Mouse (Mus musculus) heart, postnatal 14 days (tissue): ENCODE results near the gene C1s1. TPM values are rescaled to one million over a fixed set of nuclear protein-coding genes. Genes with fewer than 3 reads are reported as not detected.
"Not testable (repeated sequence)": the region's sequence is repeated elsewhere in the genome, so short reads cannot be mapped to it uniquely, and the experiment has no call there.

ENCODE experiments used
- DNase-seq, 2 experiments: peaks; one replicate each; pipeline ENCODE4 v3.0.0; 2021 to 2022
- intact Hi-C: fragments of 180-260 bp; cut with DNase I; formaldehyde crosslinking; loops from one replicate; pipeline ENCODE4 v1.15.1; 2025
- long read RNA-seq, 2 experiments: library from polyadenylated mRNA; stranded (forward); transcript quantifications; one replicate each; pipeline ENCODE4 v2.0.0; 2021
- total RNA-seq, 2 experiments: library from RNA; stranded (reverse); gene quantifications; 2 replicates each; pipeline ENCODE4 v1.2.3; 2021

C1s1 gene
- 10 to 100 TPM; 25.3 to 25.6 TPM for total RNA-seq
- long read RNA-seq, experiment 1, transcript C1s1-204 (12 exons, 2,906 nt) = major isoform, 15 of 26 reads
- long read RNA-seq, experiment 1, partial matches to known transcripts = 6 of 26 reads
- long read RNA-seq, experiment 1, other reads (novel, unspliced or antisense) = 5 of 26 reads
- long read RNA-seq, experiment 2, transcript C1s1-204 (12 exons, 2,906 nt) = major isoform, 19 of 27 reads
- long read RNA-seq, experiment 2, transcript C1s1-203 (12 exons, 2,946 nt) = minor isoform, 5 of 27 reads
- long read RNA-seq, experiment 2, partial matches to known transcripts = 0 of 27 reads
- long read RNA-seq, experiment 2, other reads (novel, unspliced or antisense) = 3 of 27 reads

DNA sequence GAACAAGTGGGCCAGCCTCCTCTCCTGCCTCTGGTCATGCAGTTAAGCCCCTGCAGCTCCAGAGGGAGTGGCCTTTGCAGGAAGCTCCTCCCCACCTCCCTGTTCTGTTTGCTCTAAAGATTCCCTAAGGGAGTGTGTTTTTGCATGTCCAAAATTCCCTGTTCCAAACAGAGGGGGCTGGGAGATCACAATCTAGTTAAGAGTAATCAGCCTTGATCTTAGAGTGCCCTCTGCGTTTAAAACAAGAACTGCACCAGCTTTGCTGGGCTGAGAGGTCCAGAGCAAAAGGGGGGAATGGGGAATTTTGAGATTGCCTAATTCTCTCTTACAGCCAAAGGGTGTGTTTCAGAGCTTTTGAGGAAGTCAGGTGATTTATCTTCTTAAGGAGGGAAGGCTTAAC is at the start of gene C1s1:
TSS of gene C1s1 (minus strand) at position 76 of the 400 bp plus-strand sequence.
- peak; percentile 47 to 68 for DNase-seq
- intact Hi-C loops = loop anchor here (5.0 kb wide), 1 partner anchor 50 kb away; the partner anchor contains the start of gene C1rl

DNA sequence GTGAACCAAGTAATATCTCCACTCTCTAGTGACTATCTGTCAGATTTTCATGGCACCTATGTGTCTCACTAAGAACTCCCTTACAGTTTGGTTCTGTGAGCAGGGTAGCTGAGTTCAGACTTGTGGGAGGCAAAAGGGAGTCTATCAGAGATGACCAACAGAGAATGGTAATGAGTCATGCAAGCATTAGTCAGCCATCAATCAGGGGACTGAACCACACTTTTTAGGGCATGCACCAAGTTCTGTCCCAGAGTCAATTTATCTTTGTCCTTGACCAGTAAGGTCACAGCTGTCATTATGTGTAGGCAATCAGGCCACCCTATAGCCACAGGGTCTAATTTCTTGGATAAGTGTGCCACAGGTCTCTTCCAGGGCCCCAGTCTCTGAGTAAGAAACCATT is 46.6 kb upstream of the C1s1 start:
- no peak for DNase-seq
- intact Hi-C loops = no loop called here

DNA sequence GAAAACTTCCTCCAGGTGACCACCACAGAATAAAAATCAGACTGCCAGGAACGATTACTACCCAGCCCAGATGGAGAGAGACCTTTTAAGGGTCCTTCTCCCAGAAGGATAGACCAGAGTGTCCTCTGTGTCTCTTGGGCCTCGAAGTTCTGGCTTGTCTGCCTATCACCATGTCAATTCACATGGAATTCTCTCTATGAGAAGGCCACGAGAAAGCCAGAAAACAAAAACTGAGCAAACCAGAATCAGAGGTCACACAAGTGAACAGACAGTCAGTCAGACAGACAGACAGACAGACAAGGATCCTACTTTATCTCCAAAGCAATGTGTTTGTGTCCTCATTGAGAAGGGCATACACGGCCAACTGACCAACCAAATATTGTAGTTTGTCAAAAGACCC is 44.1 kb upstream of the C1s1 start:
- intact Hi-C loops = no loop called here
- no peak for DNase-seq

DNA sequence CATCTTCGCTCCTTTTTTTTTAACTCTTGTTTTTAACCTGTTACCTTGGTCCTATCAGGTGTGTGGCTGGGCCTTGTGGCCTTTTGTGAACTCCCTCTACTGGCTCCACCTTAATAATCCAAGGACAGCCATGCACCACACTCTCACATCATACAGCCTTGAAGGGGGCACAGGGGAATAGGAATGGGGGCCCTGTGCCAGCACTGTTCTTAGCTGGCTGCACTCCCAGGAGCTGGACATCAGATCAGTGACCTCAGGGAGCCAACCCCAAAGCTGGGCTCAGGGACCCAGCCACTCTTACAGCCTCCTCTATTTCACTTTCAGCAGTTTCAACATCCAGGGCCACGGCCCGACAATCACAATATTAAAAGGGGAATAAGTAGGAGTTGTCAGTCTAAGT is 43.6 kb upstream of the C1s1 start:
- peak; percentile 26 to 54 for DNase-seq
- intact Hi-C loops = no loop called here

DNA sequence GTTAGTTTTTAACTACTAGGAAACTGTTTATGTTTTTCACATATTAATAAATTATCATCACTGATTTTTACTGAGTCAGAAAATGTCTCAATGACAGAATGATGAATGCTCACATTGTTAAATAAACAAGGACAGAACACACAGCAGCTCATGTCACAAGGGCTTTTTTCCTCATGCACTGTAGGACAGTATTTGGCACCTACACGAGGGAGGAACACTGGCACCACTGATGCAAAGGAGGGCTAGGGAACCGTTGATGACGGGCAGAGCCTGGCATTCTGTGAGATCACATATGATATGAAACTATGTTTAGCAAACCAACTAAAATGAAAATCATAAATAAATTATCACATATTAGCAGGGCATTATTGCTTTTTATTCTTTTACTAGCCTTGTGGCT is 42.8 kb upstream of the C1s1 start:
- no peak for DNase-seq
- intact Hi-C loops = no loop called here

DNA sequence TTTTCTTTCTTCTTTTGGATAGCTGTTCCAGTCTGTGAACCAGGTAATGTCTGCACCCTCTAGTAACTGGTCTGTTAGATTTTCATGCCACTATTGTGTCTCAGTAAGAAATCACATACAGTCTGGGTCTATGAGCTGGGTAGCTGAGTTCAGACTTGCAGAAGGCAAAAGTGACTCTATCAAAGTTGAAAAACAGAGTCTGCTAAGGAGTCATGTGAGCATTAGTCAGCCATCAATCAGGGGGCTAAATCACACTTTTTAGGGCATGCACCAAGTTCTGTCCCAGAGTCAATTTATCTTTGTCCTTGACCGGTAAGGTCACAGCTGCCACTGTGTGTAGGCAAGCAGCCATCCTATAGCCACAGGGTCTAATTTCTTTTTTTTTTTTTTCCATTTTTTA is 40.1 kb upstream of the C1s1 start:
- DNase-seq = no peak
- intact Hi-C loops = no loop called here

DNA sequence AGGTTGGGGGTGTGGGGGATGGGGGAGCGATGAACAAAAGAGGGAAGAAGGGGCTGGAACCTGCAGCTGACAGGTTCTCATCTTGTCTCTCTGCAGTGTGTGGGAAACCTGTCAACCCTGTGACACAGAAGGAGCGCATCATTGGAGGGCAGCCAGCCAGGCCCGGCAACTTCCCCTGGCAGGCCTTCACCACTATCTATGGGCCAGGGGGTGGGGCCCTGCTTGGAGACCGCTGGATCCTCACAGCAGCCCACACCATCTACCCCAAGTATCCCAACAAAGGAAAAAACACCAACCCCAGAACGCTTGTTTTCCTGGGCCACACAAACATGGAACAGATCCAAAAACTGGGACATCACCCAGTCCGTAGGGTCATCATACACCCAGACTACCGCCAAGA is 38.0 kb upstream of the C1s1 start:
- DNase-seq, intact Hi-C loops: not testable (repeated sequence)

DNA sequence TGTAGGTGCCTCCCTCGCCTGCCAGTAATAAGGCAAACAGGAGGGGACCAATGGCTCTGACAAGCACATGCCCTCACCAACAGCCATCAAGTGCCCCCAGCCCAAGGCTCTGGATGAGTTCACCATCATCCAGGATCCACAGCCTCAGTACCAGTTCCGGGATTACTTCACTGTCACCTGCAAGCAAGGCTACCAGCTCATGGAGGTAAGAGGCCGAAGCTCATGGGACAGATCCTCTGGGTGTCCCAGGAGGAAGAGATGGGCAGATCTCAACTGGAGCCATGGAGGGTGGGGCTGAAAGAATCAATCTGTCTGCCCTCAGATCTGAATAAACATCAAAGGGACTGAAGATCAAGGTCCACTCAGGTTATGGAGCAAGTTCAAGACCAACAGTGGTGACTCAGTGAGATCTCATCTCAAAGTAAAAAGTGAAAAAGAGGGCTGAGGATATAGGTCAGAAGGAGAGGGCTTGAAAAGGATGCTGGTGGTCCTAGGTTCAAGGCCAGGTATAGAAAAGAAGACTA is 33.1 kb upstream of the C1s1 start:
- DNase-seq, intact Hi-C loops: not testable (repeated sequence)

DNA sequence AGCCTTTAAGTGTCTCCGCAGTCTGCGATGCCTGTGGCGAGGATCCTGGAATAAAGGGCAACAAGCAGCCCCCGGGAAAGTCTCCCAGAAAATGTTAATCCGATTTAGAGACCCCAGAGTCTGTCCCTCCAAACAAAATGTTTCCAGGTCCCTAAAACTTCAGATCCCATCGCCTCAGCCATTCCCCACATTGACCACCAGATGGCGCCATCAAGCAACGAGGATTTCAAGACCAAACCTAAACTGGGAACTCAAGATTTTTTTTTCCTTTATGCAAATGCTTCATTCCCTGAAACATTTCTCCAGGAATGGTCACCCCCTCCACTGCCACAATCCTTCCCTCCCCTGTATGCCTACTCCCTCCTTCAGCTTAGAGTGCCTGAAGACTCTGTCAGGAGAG is 27.9 kb upstream of the C1s1 start, which contains the start of gene C1rb:
TSS of gene C1rb (plus strand) at position 269 of the 400 bp plus-strand sequence.
- intact Hi-C loops = loop anchor here (5.0 kb wide), 3 partner anchors 67 to 187 kb away; partner anchors contain the start of genes Atn1, C1s2, Gm45234 and Ptpn6
- DNase-seq = peak; percentile 57 to 77

DNA sequence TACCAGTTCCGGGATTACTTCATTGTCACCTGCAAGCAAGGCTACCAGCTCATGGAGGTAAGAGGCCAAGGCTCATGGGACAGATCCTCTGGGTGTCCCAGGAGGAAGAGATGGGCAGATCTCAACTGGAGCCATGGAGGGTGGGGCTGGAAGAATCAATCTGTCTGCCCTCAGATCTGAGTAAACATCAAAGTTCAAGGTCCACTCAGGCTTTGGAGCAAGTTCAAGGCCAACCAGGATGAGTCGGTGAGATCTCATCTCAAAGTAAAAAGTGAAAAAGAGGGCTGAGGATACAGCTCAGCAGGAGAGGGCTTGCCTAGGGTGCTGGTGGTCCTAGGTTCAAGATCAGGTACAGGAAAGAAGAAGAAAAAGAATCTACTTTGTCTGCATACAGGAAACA is 19.5 kb upstream of the C1s1 start:
- intact Hi-C loops, DNase-seq: not testable (repeated sequence)

DNA sequence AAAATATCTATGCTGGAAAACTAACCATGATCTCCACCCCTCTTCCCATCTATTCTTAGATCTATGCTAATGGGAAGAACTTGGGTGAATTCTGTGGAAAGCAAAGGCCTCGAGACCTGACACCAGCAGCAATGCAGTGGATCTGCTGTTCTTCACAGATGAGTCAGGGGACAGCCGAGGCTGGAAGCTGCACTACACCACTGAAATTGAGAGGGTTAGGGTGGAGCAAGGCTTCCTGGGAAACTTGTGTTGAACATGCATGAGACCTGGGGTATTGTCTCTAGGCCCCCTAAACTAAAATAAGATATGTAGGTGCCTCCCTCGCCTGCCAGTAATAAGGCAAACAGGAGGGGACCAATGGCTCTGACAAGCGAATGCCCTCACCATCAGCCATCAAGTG is 19.0 kb upstream of the C1s1 start:
- intact Hi-C loops, DNase-seq: not testable (repeated sequence)

DNA sequence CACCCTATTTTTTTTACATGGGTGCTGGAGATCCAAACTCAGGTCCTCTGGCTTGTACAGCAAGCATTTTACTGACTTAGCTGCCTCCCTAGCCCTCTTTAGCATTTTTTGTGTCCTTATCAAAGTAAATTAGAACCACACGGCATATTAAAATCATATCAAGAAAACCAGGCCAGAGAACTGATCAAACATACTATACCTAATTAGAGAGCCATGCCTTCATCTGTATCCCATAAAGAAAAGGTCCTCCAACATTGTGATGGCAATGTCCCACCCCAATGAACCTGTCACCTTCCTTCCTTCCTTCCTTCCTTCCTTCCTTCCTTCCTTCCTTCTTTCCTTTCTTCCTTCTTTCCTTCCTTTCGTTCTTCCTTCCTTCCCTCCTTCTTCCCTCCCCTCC is 13.8 kb upstream of the C1s1 start:
- intact Hi-C loops, DNase-seq: not testable (repeated sequence)

DNA sequence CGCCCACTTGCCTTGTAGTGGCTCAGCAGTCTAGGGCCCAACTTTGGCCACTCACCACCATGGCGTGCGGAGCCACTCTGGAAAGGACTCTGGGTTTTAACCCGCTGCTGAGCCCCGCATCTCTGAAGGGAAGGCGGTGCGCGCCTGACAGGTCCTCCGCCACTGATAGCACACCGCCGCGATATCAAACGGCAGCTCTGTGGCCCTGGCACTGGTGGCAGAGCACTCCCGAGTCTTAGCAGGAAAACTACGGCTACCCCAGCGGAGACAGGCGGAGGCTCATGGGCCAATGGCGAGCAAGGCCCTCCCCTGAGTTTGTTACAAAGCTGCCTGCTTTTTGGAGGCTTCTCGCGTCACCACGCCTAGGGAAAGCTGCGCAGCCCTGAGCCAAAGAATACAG is 10.6 kb upstream of the C1s1 start:
- intact Hi-C loops = no loop called here
- peak in 1 of 2 experiments; percentile 7 for DNase-seq

DNA sequence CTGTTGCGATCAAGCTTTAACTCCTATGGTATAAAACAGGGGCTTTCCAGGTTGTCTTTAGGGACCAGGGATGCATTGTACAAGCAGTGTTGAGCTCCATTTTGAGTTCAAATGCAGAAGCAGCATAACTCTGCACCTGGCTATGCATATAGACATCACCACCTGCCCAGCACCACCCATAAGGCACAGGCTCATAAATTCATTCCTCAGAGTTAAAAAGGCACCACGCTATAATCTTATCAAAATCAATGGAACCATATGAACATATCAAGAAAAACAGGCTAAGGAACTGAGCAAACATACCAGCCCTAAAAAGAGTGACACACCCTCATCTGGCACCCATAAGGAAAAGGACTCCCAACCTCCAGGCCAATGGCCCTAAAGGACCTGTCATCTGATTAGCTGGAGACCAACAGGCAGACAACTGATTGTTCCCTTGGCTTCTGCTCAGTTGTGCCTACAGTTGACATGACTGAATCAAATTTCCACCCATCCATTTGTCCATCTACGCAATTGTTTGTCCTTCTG is 6.9 kb upstream of the C1s1 start:
- intact Hi-C loops = no loop called here
- DNase-seq = no peak

DNA sequence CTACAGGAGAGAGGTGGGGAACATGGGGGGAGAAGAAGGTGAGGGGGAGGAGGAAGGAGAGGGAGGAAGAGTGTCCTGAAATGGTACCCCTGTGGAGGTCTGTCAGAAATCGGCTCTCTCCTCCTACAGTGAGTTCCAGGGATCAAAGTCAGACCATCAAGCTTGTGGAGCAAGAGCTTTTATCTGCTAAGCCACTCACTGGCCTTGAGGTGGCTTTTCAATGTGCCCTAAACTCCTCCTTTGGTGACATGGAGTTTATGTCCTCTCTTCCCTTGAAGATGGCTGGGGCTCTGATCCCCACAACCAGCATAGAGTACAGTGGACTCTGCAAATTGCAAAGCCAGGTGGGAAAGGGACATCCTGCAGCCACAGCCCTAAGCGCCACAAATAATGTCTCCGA is 5.8 kb upstream of the C1s1 start:
- intact Hi-C loops, DNase-seq: not testable (repeated sequence)

DNA sequence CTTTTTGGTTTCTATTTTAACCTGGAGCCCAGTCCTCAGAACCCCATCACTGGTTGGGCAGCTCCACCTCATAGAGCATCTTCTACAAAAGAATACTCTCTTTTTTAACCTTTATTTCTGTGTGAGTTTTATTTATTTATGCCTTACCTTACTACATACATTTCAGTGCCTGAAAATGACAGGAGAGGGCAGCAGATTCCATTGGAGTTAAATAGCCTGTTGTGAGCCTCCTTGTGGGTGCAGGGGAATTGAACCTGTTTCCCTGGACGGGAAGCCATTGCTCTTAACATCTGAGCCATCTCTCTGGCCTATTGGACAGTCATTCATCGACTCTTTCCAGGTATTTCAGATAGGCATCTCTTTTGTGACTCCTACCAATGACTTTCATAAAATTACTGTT is 3.3 kb upstream of the C1s1 start:
- DNase-seq = no peak
- intact Hi-C loops = no loop called here

DNA sequence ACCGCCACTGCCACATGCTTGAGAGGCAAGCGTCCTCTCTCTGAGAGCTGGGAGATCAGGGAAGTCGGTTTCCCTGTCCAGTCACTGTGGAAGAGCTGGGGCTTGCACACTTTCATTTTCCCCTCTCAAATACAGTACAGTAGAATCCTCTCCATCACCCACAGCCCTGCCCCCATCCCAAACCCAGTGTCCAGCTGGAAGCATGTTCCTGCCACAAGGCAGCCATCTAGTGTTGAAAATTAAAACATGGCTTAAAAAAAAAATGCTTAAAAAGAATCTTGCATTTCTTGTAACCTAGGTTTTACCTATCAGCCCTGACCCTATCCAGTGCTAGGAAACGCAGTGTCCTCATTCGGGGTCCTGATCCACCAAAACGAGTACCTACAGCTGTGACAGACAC is 2.3 kb upstream of the C1s1 start:
- peak; percentile 12 to 36 for DNase-seq
- intact Hi-C loops = loop anchor here (5.0 kb wide), 1 partner anchor 52 kb away; the partner anchor contains the start of gene C1rl

DNA sequence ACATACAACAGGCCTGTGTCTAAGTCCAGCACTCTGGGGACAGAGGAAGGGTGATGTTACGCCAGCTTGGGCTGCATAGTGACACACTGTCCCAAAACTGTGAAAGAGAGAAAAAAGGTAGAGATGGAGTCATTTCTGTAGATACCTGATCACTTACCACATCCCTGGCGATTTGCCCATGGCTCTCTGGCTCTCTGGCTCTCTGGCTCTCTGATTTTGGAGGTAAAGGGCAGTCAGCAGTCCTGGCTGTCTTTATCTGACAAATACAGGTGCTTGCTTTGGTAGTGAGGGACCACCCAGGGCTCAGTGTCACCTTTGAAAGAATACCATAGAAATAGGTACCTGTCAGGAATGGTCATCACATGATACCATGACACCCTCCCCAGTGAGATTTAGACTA is 983 bp downstream of the C1s1 start:
- intact Hi-C loops = loop anchor here (5.0 kb wide), 1 partner anchor 49 kb away; the partner anchor contains the start of gene C1rl

DNA sequence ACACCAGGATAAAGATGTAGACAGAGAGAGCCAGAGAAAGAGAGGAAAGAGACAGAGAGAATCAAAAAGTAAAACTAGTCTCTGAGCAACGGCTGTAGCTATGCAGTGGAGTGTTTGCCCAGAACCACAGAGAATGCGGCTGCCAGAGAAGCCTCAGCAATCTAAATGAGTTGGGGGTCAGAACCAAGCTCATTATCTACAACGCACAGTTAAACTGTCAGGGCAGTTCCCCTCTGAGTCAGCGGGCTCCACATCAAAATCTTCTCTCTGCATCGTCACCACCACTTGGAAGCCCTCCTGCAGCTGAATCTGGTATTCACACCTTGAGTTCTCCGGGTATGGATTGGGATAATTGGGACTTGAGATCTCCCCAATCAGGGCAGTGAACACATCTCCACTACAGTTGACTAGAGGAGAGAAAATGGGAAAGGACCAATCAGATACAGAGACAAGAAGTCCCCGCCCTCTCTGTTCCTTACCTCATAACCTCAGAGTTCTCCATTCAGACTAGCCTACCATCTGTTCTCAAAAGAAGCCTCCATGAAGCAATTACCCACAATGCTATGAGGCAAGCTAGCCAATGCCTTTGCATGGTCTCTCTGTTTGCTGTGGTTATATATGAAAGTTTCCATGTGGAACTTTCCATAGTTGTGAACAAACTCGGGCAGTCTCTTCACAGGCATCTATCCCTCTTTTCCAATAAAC is 5.9 kb downstream of the C1s1 start:
- intact Hi-C loops, DNase-seq: not testable (repeated sequence)

More for the DNA sequence above, 983 bp downstream of the C1s1 start:
- not testable (repeated sequence) for DNase-seq

DNA sequence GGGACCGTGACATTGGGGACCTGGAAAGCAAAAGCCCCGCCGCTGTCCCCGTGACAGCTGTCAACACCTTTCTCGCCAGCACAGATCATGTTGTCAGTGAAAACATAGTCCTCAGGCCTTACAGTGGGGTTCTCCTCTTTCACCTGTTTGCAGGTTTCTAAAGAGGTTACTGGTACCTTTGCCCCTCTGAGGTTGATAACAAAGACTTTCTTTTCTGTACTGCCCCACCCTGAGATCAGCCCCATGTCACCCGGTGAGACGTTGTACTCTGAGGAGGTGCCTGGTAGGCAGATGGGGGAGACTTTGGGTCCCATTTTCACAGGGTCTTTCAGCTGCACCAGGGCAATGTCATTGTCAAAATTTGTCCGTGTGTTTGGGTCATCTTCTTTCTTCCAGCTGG is 11.1 kb downstream of the C1s1 start:
- intact Hi-C loops = no loop called here
- no peak for DNase-seq

DNA sequence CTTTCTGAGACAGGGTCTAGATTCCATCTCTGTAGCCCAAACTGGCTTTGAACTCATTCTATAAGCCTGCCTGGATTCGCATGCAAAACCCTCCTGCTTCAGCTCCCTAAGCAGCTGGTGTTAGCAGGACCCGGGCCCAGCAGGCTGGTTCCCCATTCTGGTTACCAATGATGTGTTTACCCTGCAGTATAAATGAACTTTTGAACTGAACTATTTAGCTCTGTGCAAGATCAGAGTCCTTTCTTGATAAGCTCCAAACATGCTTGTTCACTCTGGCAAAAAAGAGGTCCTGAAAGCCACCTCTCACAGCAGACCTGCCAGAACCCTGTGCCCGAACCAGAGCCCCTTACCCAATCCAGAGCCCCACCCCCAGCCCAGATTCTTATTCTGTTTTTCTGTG is 14.3 kb downstream of the C1s1 start:
- intact Hi-C loops = no loop called here
- DNase-seq = no peak
